Mouse (Mus musculus) adrenal gland (tissue): ENCODE measurements around the gene Rps6kl1.
"Not testable (repeated sequence)": the region's sequence is repeated elsewhere in the genome, so short reads cannot be mapped to it uniquely, and the experiment has no call there.

Source experiments
- intact Hi-C: fragments of 180-260 bp; cut with DNase I; formaldehyde crosslinking; loops from one replicate; pipeline ENCODE4 v1.15.1; 2025

The Rps6kl1 gene

DNA sequence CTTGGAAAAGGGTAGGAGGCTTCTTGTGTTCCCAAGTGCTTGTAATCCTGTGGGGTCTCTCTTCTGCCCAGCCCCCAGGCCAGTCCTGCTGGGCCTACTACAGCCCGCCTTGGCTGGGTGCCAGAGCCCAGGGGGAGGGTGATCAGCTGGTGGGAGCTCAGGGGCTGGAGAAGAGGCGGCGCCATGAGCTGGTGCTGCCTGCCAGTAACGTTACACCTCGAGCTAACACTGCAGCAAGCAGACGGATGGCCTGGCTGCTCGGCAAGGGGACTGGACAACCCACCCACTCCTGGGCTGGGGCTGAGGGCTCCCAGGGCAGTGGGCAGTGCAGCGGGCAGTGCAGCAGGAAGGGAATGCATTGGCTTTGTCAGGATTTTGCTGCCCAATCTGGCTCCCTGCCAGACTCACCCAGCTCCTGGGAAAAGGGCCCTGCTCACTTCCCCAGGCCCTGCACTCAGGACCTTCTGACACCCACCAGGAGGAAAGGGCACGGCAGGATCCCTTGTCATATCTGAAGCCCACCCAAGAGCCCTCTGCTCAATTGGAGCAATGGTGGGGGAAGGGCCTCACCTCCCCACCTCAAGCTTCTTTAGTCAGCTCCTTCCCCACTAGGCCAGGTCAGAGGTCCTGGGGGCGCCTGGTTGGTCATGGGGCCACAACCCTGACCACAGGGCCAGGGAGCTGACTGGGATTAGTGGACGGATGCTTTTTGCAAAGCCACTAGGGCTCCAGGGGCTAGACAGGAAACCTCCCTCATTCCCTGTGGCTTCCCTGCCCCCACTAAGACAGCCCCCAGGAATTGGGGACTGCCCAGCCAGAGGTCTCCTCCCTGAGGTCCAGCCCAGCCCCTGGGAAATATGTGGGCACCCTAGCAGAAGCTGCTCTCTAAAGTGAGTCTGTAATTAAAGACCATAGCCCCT is 25.1 kb upstream of the Rps6kl1 start:
- intact Hi-C loops, result no loop called here

GRCm38 (mm10) chr12:85175087-85175675 is 24.1 kb upstream of the Rps6kl1 start:
- intact Hi-C loops, result no loop called here

DNA sequence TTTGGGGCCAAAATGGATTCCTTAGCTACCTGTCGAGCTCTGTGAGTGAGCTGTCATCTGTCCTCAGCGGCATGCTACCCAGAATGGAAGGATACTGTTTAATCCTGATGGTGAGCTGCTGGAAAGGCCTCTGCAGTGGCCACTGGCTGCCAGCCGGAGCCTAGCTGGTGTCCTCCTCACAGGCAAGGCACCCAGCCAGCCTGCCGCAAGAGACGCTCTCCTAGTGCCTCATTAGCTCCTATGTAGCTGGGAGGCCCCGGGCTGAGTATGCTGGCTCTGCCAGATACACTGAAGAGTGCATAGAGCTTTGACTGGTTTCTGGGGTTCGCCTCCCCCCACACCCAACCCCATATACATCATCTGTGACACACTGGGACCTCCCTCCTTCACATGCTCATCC is 23.0 kb upstream of the Rps6kl1 start:
- intact Hi-C loops, result no loop called here

DNA sequence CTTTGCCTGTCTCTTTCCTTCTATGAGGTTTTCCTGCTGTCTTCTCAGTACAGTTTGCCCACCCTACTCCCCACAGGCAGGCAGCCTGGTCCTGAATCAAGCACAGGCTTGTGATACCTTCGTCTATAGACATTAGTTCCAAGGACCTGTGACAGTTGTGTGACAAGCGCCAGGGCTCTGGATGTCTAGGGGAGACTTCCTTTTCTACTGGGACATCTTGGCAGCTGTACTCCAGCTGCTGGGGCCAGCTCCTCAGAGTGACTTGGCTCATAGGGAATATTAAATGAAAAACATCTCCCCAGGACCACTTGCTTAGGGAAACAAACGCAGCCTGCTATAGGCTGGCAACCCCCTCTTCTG is 19.9 kb upstream of the Rps6kl1 start:
- intact Hi-C loops, result no loop called here

GRCm38 (mm10) chr12:85170284-85170947 is 19.4 kb upstream of the Rps6kl1 start:
- intact Hi-C loops, result no loop called here

DNA sequence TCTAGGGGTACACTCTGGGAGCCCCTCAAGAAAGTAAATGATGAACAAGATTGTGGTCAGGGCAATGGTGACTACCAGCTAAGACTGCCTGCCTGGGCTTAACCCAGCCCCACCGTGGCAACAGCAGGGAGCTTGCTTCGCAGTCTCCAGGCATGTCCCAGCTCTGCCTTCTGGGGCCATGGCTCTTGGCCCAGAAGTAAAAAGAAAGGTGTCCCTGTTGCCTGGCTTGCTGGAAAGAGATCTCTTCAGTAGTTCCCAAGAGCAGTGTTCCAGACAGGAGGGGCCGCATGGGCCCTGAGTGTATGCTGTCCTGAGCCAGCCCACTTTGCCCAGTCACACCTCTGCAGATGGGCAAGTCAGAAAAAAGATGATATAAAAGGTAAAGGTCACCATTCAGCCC is 18.8 kb upstream of the Rps6kl1 start:
- intact Hi-C loops, result loop anchor here (5.0 kb wide), 1 partner anchor 137 kb away; no protein-coding TSS in a partner anchor

DNA sequence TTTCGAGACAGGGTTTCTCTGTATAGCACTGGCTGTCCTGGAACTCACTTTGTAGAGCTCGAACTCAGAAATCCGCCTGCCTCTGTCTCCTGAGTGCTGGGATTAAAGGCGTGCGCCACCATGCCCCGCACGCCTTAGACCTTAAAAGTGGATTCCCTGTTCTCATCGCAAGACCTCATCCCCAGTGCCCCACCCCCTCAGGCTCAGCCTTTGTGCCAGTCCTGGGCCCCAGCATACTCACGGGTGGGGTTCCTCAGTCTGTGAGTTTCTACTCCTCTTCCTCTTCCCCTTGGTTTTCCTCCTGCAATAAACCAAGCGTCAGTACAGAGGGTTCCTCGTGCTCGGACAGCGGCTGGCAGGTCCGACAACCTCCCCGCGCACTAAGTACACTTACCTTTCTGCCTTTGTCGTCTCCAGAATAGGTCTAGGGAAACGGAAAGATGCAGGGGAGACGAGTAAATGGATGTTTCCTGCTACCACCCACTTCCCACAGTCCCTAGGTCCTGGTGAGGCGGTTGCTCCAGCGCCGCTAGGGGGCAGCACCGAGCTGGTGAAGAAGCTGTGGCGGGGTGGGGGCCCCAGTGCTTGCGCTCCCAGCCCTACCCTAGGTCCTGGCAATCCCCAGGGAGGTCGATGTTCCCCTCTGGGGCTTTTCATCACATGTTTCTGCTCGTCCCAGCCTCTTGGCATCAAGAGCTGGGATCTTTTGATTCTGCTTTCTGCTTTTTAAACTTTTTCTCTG is 18.2 kb upstream of the Rps6kl1 start:
- intact Hi-C loops, result loop anchor here (5.0 kb wide), 1 partner anchor 138 kb away; no protein-coding TSS in a partner anchor

GRCm38 (mm10) chr12:85166631-85167030 is 15.6 kb upstream of the Rps6kl1 start:
- intact Hi-C loops, result loop anchor here (5.0 kb wide), 1 partner anchor 141 kb away; no protein-coding TSS in a partner anchor

DNA sequence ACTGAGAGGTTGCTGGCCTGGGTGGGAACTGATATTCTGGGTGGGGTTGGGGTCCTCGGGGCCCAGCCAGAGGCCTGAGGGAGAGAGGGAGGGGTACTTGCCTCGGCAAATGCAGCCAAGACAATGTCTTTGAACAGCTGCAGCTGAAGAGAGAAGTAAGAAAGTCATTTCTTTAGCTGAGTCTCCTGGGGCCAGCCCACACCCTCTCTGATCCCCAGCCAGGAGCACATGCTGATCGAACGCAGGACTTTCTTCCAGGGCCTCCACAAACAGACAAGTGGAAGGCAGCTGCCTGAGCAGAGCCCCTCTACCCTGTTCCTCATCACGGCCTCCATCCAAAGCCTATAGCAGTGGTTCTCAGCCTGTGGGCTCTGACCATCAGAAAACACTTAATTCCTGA is 13.9 kb upstream of the Rps6kl1 start:
- intact Hi-C loops, result loop anchor here (5.0 kb wide), 1 partner anchor 142 kb away; no protein-coding TSS in a partner anchor

DNA sequence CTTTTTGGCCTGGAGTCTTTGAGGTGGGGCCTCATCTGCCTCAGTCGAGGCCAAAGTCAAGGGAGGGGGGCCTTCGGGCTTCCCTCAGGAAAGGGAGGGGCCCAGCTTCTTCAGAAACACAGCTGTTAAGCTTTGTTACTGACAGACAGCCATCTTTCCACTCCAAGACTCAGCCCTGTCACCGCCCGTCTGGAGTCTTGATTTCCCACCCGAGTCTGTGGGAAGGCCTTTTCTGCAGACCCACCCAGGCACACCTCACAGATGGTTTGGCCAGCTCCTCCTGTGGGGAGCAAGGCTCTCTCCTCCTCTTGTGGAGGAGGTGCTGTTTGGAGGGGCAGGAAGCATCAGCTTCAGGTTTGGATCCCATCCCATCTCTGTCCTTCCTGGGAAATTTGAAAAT is 8.5 kb upstream of the Rps6kl1 start:
- intact Hi-C loops, result no loop called here

DNA sequence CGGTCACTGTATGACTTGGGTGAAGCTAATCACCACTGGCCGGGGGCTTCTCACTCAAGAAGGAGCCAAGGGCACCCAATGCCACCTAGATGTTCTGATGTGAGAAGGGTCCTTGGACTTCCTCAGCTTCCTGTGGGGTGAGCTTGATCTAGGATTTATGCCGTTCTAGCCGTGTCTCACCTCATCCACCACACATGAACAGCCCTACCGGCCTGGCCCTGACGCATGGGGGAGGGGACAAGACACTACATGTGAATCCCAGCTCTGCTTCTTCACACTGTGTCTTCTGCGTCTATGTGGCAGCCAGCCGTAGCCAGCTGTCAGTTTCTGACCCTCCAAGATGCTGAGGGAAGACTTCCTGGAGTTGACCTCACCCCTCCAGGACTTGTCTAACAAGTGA is 7.7 kb upstream of the Rps6kl1 start:
- intact Hi-C loops, result no loop called here

- intact Hi-C loops, result no loop called here
Observed at GRCm38 (mm10) chr12:85157797-85158460, 6.9 kb upstream of the Rps6kl1 start.

GRCm38 (mm10) chr12:85156324-85156723 is 5.3 kb upstream of the Rps6kl1 start:
- intact Hi-C loops, result no loop called here

DNA sequence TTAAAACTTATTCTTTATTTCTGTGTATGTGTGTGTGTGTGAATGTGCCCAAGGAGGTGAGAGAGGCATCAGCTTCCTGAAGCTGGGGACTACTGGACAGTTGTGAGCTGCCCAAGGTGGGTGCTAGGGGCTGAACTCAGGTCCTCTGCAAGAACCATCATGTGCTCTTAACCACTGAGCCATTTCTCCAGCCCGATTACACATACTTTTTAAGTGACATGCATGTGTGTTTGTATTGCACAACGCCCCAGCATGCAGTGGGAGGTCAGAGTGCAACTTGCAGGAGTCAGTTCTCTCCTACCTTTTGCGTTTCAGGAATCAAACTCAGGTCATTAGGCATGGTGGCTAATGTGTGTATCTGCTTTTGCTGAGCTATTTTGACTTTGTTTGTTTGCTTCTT is 1.9 kb upstream of the Rps6kl1 start:
- intact Hi-C loops, result no loop called here

DNA sequence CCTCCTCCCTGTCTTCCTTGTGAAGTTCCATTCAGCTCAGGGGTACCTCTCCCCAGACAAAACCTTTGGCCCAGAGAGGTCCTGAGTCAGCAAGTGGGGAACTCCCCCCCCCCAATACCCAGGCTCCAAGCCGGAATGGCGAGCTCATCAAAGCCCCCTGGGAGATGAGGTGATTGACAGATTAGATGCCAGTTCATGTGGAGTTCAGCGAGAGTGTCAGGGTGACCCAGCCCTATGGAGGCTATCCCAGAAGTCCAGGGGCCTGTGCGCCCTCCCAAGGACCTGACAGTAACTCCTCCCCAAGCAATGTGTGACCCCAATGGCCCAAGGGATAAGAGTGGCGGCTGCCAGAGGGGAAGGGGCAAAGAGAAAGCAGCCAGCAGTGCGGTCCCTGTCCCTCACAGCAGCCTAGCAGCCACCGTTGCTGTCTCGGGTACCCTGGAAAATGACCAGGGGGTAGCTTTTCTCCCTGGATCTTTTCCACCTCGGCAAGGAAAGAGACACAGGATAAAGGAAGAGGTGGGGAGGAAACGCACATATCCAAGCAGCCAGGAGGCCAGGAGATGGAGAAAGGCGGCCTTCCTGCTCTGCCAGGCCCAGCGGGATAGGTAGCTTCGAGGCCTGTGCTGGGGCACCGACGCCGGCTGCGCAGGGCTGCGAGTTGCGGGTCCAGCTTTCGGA is 603 bp downstream of the Rps6kl1 start:
- intact Hi-C loops, result no loop called here

GRCm38 (mm10) chr12:85146881-85147280 is 4.2 kb downstream of the Rps6kl1 start:
- intact Hi-C loops, result no loop called here

GRCm38 (mm10) chr12:85146355-85146754 is 4.7 kb downstream of the Rps6kl1 start:
- intact Hi-C loops, result no loop called here

DNA sequence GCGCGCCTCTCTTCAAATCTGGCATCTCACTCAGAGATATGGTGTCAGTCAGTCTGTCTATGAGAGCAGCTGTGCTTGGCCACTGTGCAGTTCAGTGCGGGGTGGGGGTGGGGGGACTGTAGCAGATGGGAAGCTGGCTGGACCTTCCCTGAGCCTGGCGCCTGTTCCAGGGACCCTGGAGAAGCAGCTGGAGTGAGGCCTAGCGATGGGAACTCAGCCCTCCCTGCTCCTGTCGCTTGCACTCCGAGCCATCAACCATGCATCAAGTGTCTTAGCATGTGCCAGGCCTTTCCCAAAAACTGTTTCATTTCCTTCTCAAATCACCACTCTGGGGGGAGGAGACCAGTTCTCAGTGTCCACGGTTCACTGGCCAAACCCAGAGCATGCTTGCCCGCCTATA is 5.4 kb downstream of the Rps6kl1 start:
- intact Hi-C loops, result no loop called here

GRCm38 (mm10) chr12:85144821-85145220 is 6.2 kb downstream of the Rps6kl1 start:
- intact Hi-C loops, result no loop called here

DNA sequence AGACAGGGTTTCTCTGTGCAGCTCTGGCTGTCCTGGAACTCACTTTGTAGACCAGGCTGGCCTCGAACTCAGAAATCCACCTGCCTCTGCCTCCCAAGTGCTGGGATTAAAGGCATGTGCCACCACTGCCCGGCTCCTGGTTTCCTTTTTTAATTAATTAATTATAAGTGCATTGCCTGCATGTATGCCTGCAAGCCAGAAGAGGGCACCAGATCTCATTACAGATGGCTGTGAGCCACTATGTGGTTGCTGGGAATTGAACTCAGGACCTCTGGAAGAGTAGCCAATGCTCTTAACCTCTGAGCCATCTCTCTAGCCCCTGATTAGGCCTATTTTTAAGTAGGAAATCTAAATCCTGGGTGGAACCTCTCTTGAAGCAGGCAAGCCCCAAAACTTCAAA is 6.8 kb downstream of the Rps6kl1 start:
- intact Hi-C loops, result not testable (repeated sequence)
